Comparison of ENCODE assay signal across 8 mouse cellular contexts in genomic region chr5:124445621-124446293, GRCm38 (mm10). TPM values are rescaled to one million over a fixed set of nuclear protein-coding genes. Genes with fewer than 3 reads are reported as not detected.
A peak's percentile ranks its signal among the peaks of the same experiment; 100 is the strongest.
DNase-seq lines count a peak whose midpoint lies in the region; ATAC-seq and TF ChIP-seq lines count a peak whose summit lies in the region.

No protein-coding gene starts in this region.

- peak overlapping the region; percentile 63 for H3K4me2 ChIP-seq in embryonic facial prominence, embryonic 11.5 days (ENCODE audit: low read depth, low read length)
- H3K4me2 ChIP-seq in heart, embryonic 16.5 days (ENCODE audit: low read depth, low read length): peak overlapping the region; percentile 93
- peak overlapping the region; percentile 87 for H3K4me2 ChIP-seq in midbrain, embryonic 12.5 days (replicated peaks)
- peak overlapping the region; percentile 88 for H3K4me2 ChIP-seq in stomach, postnatal 0 days (replicated peaks; ENCODE audit: low read depth)

- peak in 1 of 2 experiments; percentile 33; a peak in 1 of 4 replicates for TF ChIP-seq POLR2A in MEL (IDR thresholded peaks at IDR 0.05; ENCODE audit: control insufficient read depth in 1 of 2, insufficient read depth in 1 of 2, low read depth in 1 of 2, low read length in 2 of 2, poor library complexity in 1 of 2)

- under 1% methylated on average over 39 of the region's 77 CpGs for WGBS in embryonic facial prominence, embryonic 11.5 days
- 0% methylated on average over 55 of the region's 77 CpGs for WGBS in heart, embryonic 16.5 days
- WGBS in midbrain, embryonic 12.5 days: under 1% methylated on average over 38 of the region's 77 CpGs
- under 1% methylated on average over 30 of the region's 77 CpGs for WGBS in stomach, postnatal 0 days

- H3K4me3 ChIP-seq in MEL (ENCODE audit: control insufficient read depth in 1 of 2, insufficient read depth in 1 of 2, low read depth in 2 of 2, low read length in 2 of 2): peak overlapping the region; percentile 89 to 96
- peak overlapping the region; percentile 96 for H3K4me3 ChIP-seq in embryonic facial prominence, embryonic 11.5 days (ENCODE audit: low read depth, low read length)
- peak overlapping the region; percentile 92 for H3K4me3 ChIP-seq in heart, embryonic 16.5 days (ENCODE audit: low read length)
- H3K4me3 ChIP-seq in midbrain, embryonic 12.5 days: peak overlapping the region; percentile 97
- H3K4me3 ChIP-seq in stomach, postnatal 0 days (ENCODE audit: low read depth, low read length): peak overlapping the region; percentile 88

- H3K36me3 ChIP-seq in MEL (ENCODE audit: control insufficient read depth in 1 of 2, insufficient read depth in 2 of 2, low read length in 2 of 2): peaks cover 20 to 47% of the 10 kb centered on the region in 2 experiments
- peaks cover 3% of the 10 kb centered on the region for H3K36me3 ChIP-seq in embryonic facial prominence, embryonic 11.5 days (replicated peaks; ENCODE audit: control insufficient read depth, insufficient read depth, low read depth, low read length)
- peaks cover 27% of the 10 kb centered on the region for H3K36me3 ChIP-seq in heart, embryonic 16.5 days (ENCODE audit: control insufficient read depth, insufficient read depth)
- H3K36me3 ChIP-seq in midbrain, embryonic 12.5 days: peaks cover 37% of the 10 kb centered on the region
- peaks cover 5% of the 10 kb centered on the region; the same call in 1 of the 2 replicates for H3K36me3 ChIP-seq in stomach, postnatal 0 days (ENCODE audit: control insufficient read depth, insufficient read depth, low read length)

- H3K27me3 ChIP-seq in MEL (ENCODE audit: control insufficient read depth in 1 of 2, insufficient read depth in 2 of 2, low read length in 2 of 2): no peaks in the 10 kb centered on the region
- H3K27me3 ChIP-seq in embryonic facial prominence, embryonic 11.5 days (ENCODE audit: control insufficient read depth, insufficient read depth, low read length): no peaks in the 10 kb centered on the region
- no peaks in the 10 kb centered on the region for H3K27me3 ChIP-seq in heart, embryonic 16.5 days (ENCODE audit: control insufficient read depth, insufficient read depth, low read length)
- H3K27me3 ChIP-seq in midbrain, embryonic 12.5 days: no peaks in the 10 kb centered on the region
- no peaks in the 10 kb centered on the region for H3K27me3 ChIP-seq in stomach, postnatal 0 days (ENCODE audit: control insufficient read depth, insufficient read depth, low read length)

- peak; percentile 45 for DNase-seq in 3134 (ENCODE audit: extremely low read depth, insufficient read length, low spot score)
- no peak for DNase-seq in MEL (ENCODE audit: low read depth, low spot score)
- no peak for DNase-seq in embryonic facial prominence, embryonic 11.5 days (ENCODE audit: low spot score)
- DNase-seq in kidney, postnatal 4 days: peak; percentile 62 to 78
- peak; percentile 74 for DNase-seq in stomach, postnatal 0 days (ENCODE audit: low spot score)

- no peak for TF ChIP-seq CTCF in MEL (IDR thresholded peaks at IDR 0.05 in 2 of 3, conservative IDR thresholded peaks at IDR 0.05 in 1 of 3; ENCODE audit: control insufficient read depth in 1 of 3, insufficient read depth in 1 of 3, low read depth in 2 of 3, low read length in 3 of 3, poor library complexity in 1 of 3, severe bottlenecking in 1 of 3)
- no peak for TF ChIP-seq CTCF in stomach, postnatal 0 days (IDR thresholded peaks at IDR 0.05; ENCODE audit: low read depth)

- H3K79me2 ChIP-seq in MEL (ENCODE audit: control insufficient read depth, insufficient read depth, low read length, poor library complexity): peaks cover 52% of the 10 kb centered on the region

- H3K27ac ChIP-seq in MEL (ENCODE audit: control insufficient read depth, low read depth, low read length): peak overlapping the region; percentile 86
- H3K27ac ChIP-seq in embryonic facial prominence, embryonic 11.5 days (replicated peaks; ENCODE audit: low read depth, low read length): peak overlapping the region; percentile 84
- H3K27ac ChIP-seq in heart, embryonic 16.5 days (ENCODE audit: low read length): peak overlapping the region; percentile 91
- H3K27ac ChIP-seq in midbrain, embryonic 12.5 days (replicated peaks): peak overlapping the region; percentile 81
- peak overlapping the region; percentile 96 for H3K27ac ChIP-seq in stomach, postnatal 0 days (replicated peaks)

- TF ChIP-seq EP300 in MEL (IDR thresholded peaks at IDR 0.05; ENCODE audit: low read depth in 1 of 2, low read length in 2 of 2): no peak
- TF ChIP-seq EP300 in stomach, postnatal 0 days (optimal IDR thresholded peaks at IDR 0.05): no peak

- H3K9ac ChIP-seq in MEL (ENCODE audit: control insufficient read depth, low read depth, low read length, poor library complexity, severe bottlenecking): peak overlapping the region; percentile 98
- H3K9ac ChIP-seq in embryonic facial prominence, embryonic 11.5 days (replicated peaks; ENCODE audit: low read length): peak overlapping the region; percentile 94
- peak overlapping the region; percentile 94 for H3K9ac ChIP-seq in heart, embryonic 16.5 days (ENCODE audit: low read length)
- peak overlapping the region; percentile 93 for H3K9ac ChIP-seq in midbrain, embryonic 12.5 days (replicated peaks)
- peak overlapping the region; percentile 87 for H3K9ac ChIP-seq in stomach, postnatal 0 days (ENCODE audit: low read length)

- no peak for TF ChIP-seq RAD21 in MEL (IDR thresholded peaks at IDR 0.05; ENCODE audit: low read depth, low read length)

- ATAC-seq in embryonic facial prominence, embryonic 11.5 days (replicated peaks; ENCODE audit: insufficient number of reproducible peaks, low FRiP score, low TSS enrichment, low read depth): peak; percentile 26; the same call in 1 of the 2 replicates
- ATAC-seq in heart, embryonic 16.5 days (replicated peaks; ENCODE audit: extremely low read depth, insufficient read depth, low FRiP score): peak; percentile 38
- ATAC-seq in midbrain, embryonic 12.5 days (ENCODE audit: low FRiP score, low read depth): peak; percentile 61
- peak; percentile 22 for ATAC-seq in stomach, postnatal 0 days (ENCODE audit: low FRiP score, low TSS enrichment)
- ATAC-seq in granulocyte monocyte progenitor cell, adult 5-6 weeks (replicated peaks; ENCODE audit: poor library complexity, severe bottlenecking): no peak

- peaks cover 8 to 32% of the 10 kb centered on the region in 2 experiments for H3K4me1 ChIP-seq in MEL (ENCODE audit: control insufficient read depth in 1 of 2, insufficient read depth in 2 of 2, low read length in 2 of 2)
- no peaks in the 10 kb centered on the region for H3K4me1 ChIP-seq in embryonic facial prominence, embryonic 11.5 days (ENCODE audit: control insufficient read depth, insufficient read depth, low read length)
- peaks cover 26% of the 10 kb centered on the region for H3K4me1 ChIP-seq in heart, embryonic 16.5 days (ENCODE audit: control insufficient read depth, insufficient read depth, low read length)
- H3K4me1 ChIP-seq in midbrain, embryonic 12.5 days: peaks cover 30% of the 10 kb centered on the region
- H3K4me1 ChIP-seq in stomach, postnatal 0 days (replicated peaks; ENCODE audit: control insufficient read depth, insufficient read depth): no peaks in the 10 kb centered on the region

- no peaks in the 10 kb centered on the region for H3K9me3 ChIP-seq in MEL (replicated peaks; ENCODE audit: insufficient read depth, low read length)
- H3K9me3 ChIP-seq in embryonic facial prominence, embryonic 11.5 days (replicated peaks; ENCODE audit: control insufficient read depth, low read length): no peaks in the 10 kb centered on the region
- 0 out of 2 replicates have a peak, but pooled peaks cover 2% of the 10 kb centered on the region for H3K9me3 ChIP-seq in heart, embryonic 16.5 days (replicated peaks; ENCODE audit: control insufficient read depth, low read length)
- H3K9me3 ChIP-seq in midbrain, embryonic 12.5 days: no peaks in the 10 kb centered on the region
- H3K9me3 ChIP-seq in stomach, postnatal 0 days (ENCODE audit: control insufficient read depth, low read length): no peaks in the 10 kb centered on the region

RNA-seq across cellular contexts. Expression of gene Kmt5a, which starts 6.0 kb away (rescaled TPM):
- total RNA-seq in MEL (2012; rRNA removed): 104 and 110 TPM in 2 replicates
- 100 to 1,000 TPM in 1 of 2 experiments, 10 to 100 TPM in 1; 88.6 to 243 TPM for polyA plus RNA-seq in MEL (2012; ENCODE audit: insufficient read depth in 1 of 2, insufficient read length in 2 of 2, low read depth in 1 of 2, low replicate concordance in 2 of 2, missing spikeins in 1 of 2)
- 75.3 and 102 TPM in 2 replicates for polyA plus RNA-seq in embryonic facial prominence, embryonic 11.5 days (2014; fragmentation: Nextera tagmentation; extraction: Ambion mirVana)
- polyA plus RNA-seq in heart, embryonic 16.5 days (2015; fragmentation: Nextera tagmentation; extraction: Ambion mirVana): 30.4 and 31.2 TPM in 2 replicates
- polyA plus RNA-seq in midbrain, embryonic 12.5 days (2016; fragmentation: Nextera tagmentation; extraction: Ambion mirVana): 48.5 and 52.8 TPM in 2 replicates
- polyA plus RNA-seq in stomach, postnatal 0 days (2015; fragmentation: Nextera tagmentation; extraction: Ambion mirVana): 64.1 and 90.2 TPM in 2 replicates
- total RNA-seq in granulocyte monocyte progenitor cell, adult 5-6 weeks (2014; fragmentation: Nextera tagmentation): 210 and 216 TPM in 2 replicates
- total RNA-seq in granulocyte monocyte progenitor cell, adult 5-6 weeks (2017): 112 and 163 TPM in 2 replicates

RNA-seq across cellular contexts. Expression of gene Sbno1, which starts 20.0 kb away (rescaled TPM):
- total RNA-seq in MEL (2012; rRNA removed): 38.8 and 39.3 TPM in 2 replicates
- 100 to 1,000 TPM in 1 of 2 experiments, 10 to 100 TPM in 1; 32.4 to 500 TPM for polyA plus RNA-seq in MEL (2012; ENCODE audit: insufficient read depth in 1 of 2, insufficient read length in 2 of 2, low read depth in 1 of 2, low replicate concordance in 2 of 2, missing spikeins in 1 of 2)
- polyA plus RNA-seq in embryonic facial prominence, embryonic 11.5 days (2014; fragmentation: Nextera tagmentation; extraction: Ambion mirVana): 74.5 and 75.1 TPM in 2 replicates
- polyA plus RNA-seq in heart, embryonic 16.5 days (2015; fragmentation: Nextera tagmentation; extraction: Ambion mirVana): 57.9 and 61.1 TPM in 2 replicates
- polyA plus RNA-seq in midbrain, embryonic 12.5 days (2016; fragmentation: Nextera tagmentation; extraction: Ambion mirVana): 110 and 111 TPM in 2 replicates
- 44.8 and 45.2 TPM in 2 replicates for polyA plus RNA-seq in stomach, postnatal 0 days (2015; fragmentation: Nextera tagmentation; extraction: Ambion mirVana)
- 130 and 135 TPM in 2 replicates for total RNA-seq in granulocyte monocyte progenitor cell, adult 5-6 weeks (2014; fragmentation: Nextera tagmentation)
- total RNA-seq in granulocyte monocyte progenitor cell, adult 5-6 weeks (2017): 167 and 174 TPM in 2 replicates

RNA-seq across cellular contexts. Expression of gene Rilpl2, which starts 32.4 kb away (rescaled TPM):
- 12.1 and 13.4 TPM in 2 replicates for total RNA-seq in MEL (2012; rRNA removed)
- 10 to 100 TPM in 1 of 2 experiments, not detected in 1; 14.3 TPM for polyA plus RNA-seq in MEL (2012; ENCODE audit: insufficient read depth in 1 of 2, insufficient read length in 2 of 2, low read depth in 1 of 2, low replicate concordance in 2 of 2, missing spikeins in 1 of 2)
- 28.0 and 28.2 TPM in 2 replicates for polyA plus RNA-seq in embryonic facial prominence, embryonic 11.5 days (2014; fragmentation: Nextera tagmentation; extraction: Ambion mirVana)
- polyA plus RNA-seq in heart, embryonic 16.5 days (2015; fragmentation: Nextera tagmentation; extraction: Ambion mirVana): 19.2 and 21.3 TPM in 2 replicates
- 19.0 and 20.3 TPM in 2 replicates for polyA plus RNA-seq in midbrain, embryonic 12.5 days (2016; fragmentation: Nextera tagmentation; extraction: Ambion mirVana)
- polyA plus RNA-seq in stomach, postnatal 0 days (2015; fragmentation: Nextera tagmentation; extraction: Ambion mirVana): 19.3 and 20.7 TPM in 2 replicates
- total RNA-seq in granulocyte monocyte progenitor cell, adult 5-6 weeks (2014; fragmentation: Nextera tagmentation): 51.9 and 68.3 TPM in 2 replicates
- 40.5 and 61.8 TPM in 2 replicates for total RNA-seq in granulocyte monocyte progenitor cell, adult 5-6 weeks (2017)

RNA-seq across cellular contexts. Expression of gene Snrnp35, which starts 37.2 kb away (rescaled TPM):
- 11.7 and 12.2 TPM in 2 replicates for total RNA-seq in MEL (2012; rRNA removed)
- 10 to 100 TPM in 1 of 2 experiments, not detected in 1; 18.3 TPM for polyA plus RNA-seq in MEL (2012; ENCODE audit: insufficient read depth in 1 of 2, insufficient read length in 2 of 2, low read depth in 1 of 2, low replicate concordance in 2 of 2, missing spikeins in 1 of 2)
- polyA plus RNA-seq in embryonic facial prominence, embryonic 11.5 days (2014; fragmentation: Nextera tagmentation; extraction: Ambion mirVana): 12.3 and 13.9 TPM in 2 replicates
- polyA plus RNA-seq in heart, embryonic 16.5 days (2015; fragmentation: Nextera tagmentation; extraction: Ambion mirVana): 23.2 and 24.1 TPM in 2 replicates
- polyA plus RNA-seq in midbrain, embryonic 12.5 days (2016; fragmentation: Nextera tagmentation; extraction: Ambion mirVana): 26.2 and 28.9 TPM in 2 replicates
- polyA plus RNA-seq in stomach, postnatal 0 days (2015; fragmentation: Nextera tagmentation; extraction: Ambion mirVana): 9.1 and 10.8 TPM in 2 replicates
- 9.1 and 12.3 TPM in 2 replicates for total RNA-seq in granulocyte monocyte progenitor cell, adult 5-6 weeks (2014; fragmentation: Nextera tagmentation)
- total RNA-seq in granulocyte monocyte progenitor cell, adult 5-6 weeks (2017): 11.8 and 11.9 TPM in 2 replicates

Comparison
In these comparisons a context has a peak if more than half of its experiments do, and no peak if none do; other contexts are left out.
1. DNase-seq: peak in 3134 (single experiment), kidney, postnatal 4 days (2 of 2) and stomach, postnatal 0 days (single experiment); none in MEL (single experiment) and embryonic facial prominence, embryonic 11.5 days (single experiment).
2. Peak in every context shown above with its lines, with median percentiles within 50 percentile points of each other: H3K27ac ChIP-seq, H3K4me3 ChIP-seq, H3K9ac ChIP-seq and H3K4me2 ChIP-seq.